Mouse (Mus musculus): ENCODE data around the gene Zfp978. TPM values are rescaled to one million over a fixed set of nuclear protein-coding genes. Genes with fewer than 3 reads are reported as not detected.
"Not testable (repeated sequence)": the region's sequence is repeated elsewhere in the genome, so short reads cannot be mapped to it uniquely, and the experiment has no call there.

Gene Zfp978
- polyA plus RNA-seq, 2 experiments from 2014 or later: 0.33 TPM; not detected in 1

DNA sequence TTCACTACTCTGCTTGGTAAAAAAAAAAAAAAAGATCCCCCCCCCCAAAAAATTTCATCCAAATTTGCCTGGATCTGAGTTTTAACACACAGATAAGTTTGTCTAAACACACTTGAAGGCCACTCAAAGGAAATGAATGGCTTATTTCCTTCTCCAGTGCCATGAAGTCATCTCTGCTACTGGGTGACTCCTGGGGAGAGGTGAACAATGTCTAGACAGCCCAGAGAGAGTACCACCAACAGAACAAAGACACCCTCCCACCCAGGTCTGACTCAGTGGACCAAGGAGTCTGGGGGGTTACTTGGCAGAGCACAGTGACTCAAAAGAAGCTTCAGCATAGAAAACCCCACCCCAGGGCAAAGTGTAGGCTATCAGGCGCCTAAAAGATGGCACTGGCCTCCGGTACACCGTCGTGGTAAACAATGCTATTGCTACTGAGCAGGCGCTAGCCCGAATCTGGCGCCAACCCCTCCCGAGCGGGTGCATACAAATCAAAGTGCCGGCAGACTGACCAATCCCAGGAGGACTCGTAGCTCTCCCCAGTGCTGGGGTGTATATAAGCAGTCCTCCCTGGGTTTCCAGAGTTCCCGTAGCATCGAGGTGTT is 9.6 kb upstream of the Zfp978 start:
- ATAC-seq: not testable (repeated sequence)

DNA sequence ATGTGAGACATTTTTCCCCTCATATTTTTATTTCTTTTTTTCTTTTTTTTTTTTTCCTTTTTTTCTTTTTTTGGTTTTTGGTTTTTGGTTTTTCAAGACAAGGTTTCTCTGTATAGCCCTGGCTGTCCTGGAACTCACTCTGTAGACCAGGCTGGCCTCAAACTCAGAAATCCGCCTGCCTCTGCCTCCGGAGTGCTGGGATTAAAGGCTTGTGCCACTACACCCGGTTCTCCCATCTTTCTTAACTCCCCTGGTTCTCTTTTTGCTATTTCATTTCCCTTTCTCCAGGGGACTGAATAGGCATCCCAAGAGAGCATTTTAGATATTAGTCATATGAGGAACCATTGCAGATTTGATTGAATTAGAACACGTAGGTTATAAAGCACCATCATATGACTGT is 7.5 kb upstream of the Zfp978 start:
- not testable (repeated sequence) for ATAC-seq

DNA sequence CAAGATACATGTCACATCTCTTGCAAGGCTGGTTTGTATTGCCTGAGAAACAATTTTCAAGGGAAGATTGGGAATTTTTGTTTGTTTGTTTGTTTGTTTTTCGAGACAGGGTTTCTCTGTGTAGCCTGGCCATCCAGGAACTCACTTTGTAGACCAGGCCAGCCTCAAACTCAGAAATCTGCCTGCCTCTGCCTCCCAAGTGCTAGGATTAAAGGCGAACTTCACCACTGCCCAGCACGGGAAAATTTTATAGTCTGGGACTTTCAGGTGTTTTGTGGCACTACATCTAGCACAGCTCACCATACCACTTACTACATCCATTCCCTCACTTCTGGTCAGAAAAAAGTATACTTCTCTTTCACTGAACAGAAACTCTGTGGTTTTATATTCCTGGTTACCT is 5.1 kb upstream of the Zfp978 start:
- not testable (repeated sequence) for ATAC-seq

- ATAC-seq: not testable (repeated sequence)
Measured at GRCm38 (mm10) chr4:147357195-147357594, 3.9 kb upstream of the Zfp978 start.

- not testable (repeated sequence) for ATAC-seq
Measured at GRCm38 (mm10) chr4:147361872-147362271, 769 bp downstream of the Zfp978 start.

DNA sequence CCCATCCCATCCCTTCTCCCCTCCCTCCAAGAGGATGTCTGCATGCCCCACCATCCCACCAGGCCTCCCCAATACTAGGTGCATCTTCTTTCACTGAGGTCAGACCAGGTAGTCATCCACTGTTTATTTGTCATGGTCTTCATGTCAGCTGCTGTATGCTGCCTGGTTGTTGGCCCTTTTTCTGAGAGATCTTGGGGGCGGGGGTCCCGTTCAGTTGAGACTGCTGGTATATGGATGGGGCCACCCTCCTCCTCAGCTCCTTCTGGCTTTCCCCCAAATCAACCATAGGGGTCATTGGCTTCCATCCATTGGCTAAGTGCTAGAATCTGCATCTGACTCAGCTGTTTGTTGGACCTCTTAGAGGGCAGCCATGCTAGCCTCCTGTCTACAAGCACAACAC is 8.5 kb downstream of the Zfp978 start:
- ATAC-seq: not testable (repeated sequence)

GRCm38 (mm10) chr4:147383199-147383598 is 22.1 kb downstream of the Zfp978 start:
- ATAC-seq: not testable (repeated sequence)

DNA sequence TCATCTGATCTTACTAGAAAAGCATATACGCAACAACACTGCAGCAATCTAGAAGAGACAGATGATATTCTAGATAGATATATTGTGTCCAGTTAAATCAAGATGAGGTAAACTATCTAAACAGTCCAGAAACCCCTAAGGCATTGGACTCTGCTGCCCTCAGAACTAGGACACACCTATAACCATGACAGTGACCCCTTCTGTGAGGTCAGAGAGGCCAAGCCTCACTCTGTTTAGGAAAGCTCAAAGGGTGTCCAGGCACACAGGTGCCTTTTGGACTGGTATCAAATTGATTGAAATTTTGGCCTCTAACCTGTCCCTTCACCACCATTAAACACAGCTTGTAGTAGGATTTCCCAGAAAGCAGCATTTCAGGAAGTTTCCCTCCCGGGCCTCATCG is 36.1 kb downstream of the Zfp978 start:
- ATAC-seq: not testable (repeated sequence)

GRCm38 (mm10) chr4:147397934-147398682 is 37.0 kb downstream of the Zfp978 start:
- not testable (repeated sequence) for ATAC-seq

GRCm38 (mm10) chr4:147398741-147399140 is 37.6 kb downstream of the Zfp978 start:
- ATAC-seq: not testable (repeated sequence)

DNA sequence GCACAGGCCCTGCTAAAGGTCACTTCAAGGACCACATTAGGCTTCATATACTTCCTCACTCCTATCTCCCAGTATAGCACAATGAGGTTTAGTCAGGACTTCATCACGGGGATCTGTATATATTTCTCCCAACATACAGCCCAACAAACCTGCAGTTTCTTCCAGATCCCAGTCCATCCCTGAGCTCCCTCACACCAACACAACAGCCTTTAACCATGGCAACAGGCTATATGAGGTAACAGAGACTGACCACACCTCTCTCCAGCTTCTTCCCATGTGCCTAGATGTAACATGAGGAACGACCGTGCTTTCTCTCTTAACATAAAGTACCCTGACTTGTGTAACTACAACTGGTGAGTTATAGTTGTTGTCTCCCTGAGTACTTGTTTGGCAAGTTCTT is 38.4 kb downstream of the Zfp978 start:
- ATAC-seq: not testable (repeated sequence)

DNA sequence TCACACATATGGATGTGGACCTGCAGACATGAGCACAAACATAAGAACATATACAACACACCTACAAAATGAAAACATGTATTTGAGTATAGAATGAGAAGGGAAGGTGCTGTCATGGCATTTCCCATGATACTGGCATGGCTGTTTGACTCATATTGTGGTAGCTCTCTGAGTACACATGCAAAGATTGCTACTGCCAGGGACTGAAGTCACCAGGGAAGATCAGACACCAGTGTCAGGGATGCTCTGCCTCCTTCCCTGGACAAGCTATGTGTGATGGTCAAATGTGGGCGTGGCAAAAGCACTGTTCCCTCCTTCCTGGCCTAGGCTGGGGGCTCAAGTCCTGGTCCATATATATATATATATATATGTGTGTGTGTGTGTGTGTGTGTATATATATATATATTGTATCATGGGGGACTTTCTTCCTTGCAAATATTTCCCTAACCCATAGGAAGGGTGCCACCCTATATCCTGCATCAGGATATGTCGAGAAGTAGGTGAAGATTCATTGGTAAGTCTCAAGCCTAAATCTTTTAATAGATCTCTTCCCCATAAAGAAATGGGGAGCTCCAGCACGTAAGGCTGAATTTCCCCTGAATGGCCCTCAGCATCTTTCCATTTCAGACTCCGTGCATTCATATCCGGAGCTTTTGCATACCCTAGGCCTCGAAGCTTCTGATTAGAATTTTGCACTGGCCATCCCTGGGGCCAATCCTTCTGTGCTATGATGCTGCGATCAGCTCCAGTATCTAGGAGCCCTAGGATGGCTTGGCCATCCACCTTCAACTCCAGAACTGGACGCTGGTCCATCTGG is 39.1 kb downstream of the Zfp978 start:
- ATAC-seq: not testable (repeated sequence)

DNA sequence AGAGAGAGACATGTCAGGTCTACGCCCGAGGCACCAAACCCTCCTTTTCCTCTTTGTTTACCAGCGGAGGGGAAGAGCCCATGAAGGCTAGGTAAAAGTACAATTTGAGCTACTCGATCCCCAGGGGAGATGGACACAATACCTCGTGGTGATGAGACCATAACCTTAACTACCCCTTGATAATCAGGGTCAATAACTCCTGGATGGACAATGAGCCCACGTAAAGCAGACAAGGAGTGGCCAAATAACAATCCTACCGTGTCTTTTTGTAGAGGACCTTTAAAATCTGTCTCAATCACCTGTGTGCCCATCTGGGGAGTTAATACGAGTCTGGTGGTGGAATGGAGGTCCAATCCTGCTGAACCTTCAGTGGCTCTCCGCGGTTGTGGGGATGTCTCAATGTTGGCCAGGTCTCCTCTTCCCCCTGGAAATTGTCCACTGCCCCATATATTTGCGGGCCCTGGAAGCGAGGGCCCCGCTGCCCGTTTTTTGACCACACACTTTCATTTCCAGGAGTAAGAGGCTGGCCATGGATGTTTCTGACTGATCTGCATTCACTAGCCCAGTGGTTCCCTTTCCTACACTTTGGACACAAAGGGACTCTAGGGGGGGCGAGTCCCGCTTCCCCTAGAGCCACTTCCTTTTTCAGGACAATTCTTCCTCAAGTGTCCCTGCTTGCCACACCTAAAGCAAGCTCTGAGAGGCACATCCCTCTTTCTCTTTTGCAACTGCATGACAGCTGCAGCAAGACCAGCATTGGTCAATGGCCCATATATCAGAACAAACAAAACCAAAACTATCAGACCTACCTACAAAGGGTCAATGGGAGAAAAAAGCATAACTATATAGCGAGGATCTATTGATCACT is 40.0 kb downstream of the Zfp978 start:
- not testable (repeated sequence) for ATAC-seq

DNA sequence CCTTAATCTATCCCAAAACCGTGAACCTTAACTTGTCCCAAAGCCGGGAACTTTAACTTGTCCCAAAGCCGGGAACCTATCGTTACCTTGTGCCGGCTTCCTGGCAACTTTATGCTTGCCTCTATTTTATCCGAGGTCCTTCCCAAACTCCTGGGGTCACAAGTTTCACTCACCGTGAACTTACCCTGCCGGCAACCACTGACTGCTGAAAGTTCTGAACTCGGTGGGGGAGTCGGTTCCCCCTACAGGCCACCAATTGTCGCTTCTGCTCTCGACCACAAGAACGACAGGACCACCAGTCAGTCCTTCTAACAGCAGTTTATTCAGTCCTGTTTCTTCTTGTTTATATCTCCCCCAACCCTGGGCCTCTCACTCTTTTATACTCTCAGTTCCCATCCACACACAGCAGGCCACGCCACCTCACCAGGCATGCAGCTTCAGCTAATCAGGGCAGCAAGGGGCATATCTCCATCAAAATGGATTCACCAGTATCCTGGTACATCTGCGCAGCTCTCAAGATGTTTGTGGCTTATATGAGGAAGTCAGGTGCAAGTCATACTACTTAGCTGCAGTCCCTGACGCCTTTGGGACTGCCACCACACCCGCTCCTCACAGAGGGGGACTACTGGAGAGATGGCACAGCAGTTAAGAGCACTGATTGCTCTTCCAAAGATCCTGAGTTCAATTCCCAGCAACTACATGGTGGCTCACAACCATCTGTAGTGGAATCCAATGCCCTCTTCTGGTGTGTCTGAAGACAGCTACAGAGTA is 40.8 kb downstream of the Zfp978 start:
- not testable (repeated sequence) for ATAC-seq

DNA sequence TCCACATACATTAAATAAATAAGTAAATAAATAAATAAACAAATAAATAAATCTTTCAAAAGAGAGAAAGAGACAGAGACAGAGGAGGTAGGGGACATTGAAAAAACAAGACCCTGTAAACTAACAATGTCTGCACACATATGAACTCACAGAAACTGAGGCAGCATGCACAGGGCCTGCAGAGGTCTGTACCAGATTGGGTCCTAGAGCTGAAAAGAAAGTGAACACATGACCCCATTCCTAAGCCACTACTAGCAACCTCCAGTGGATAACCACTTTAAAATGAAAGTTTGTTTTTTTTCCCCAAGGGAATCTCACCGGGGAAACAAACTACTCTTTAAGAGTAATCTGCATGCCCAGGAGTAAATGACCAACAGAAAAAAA is 41.4 kb downstream of the Zfp978 start:
- not testable (repeated sequence) for ATAC-seq

DNA sequence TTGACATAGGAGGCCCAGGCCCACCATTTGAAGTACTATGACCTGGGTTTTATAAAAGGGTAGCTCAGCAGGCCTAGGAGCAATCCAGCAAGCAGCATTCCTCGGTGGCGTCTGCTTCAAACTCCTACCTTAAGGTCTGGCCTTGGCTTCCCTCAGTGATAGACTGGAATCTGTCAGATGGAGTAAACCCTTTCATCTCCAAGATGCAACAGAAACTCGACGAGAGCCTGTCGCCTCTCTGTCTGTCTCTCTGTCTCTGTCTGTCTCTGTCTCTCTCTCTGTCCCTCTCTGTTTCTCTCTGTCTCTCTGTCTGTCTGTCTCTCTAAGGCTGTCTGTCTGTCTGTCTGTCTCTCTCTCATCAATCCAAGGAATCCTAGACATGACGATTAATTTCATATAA is 42.4 kb downstream of the Zfp978 start:
- not testable (repeated sequence) for ATAC-seq

DNA sequence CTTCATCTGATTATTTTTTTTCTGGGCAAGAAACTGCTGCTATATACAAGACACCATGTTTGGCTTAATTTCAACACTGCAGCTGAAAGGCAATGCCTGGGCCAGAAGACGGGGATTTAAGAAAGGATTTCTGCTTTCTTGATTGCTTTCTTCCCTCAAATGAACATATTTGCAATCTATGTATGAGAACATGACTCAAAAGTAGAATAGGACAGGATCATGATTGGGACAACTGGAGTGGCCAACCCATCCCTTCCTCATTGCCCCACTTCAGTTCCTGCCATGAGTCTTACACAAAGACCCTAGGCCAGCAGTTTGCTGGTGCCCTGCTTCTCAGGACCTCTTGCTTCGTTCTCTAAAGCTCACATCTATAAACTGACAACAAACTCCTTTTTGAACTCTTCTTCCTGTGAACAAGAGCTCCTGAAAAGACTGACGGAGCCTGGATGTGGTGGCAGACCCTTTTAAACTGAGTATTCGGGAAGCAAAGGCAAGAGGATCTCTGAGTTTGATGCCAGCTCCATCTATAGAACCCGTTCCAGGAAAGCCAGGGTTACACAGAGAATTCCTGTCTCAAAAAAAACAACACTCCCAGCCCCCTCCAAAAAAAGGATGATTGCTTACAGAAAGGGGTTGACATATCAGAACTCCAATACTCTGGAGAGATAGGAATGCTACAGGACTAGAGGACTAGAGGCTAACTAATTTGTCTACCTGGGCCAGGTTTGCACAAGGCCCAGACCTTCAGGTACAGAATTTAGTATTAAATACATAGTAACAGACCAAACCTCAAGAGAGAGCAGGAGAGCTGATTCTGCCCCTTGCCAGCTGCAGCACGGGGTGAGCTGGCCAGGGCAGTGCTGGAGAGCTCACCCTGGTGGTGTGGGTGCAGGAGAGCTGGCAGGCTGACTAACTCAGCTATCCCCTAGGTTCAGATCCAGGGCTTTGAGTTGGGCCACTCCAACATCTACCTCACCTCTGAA is 43.1 kb downstream of the Zfp978 start:
- ATAC-seq: peak; percentile 34

DNA sequence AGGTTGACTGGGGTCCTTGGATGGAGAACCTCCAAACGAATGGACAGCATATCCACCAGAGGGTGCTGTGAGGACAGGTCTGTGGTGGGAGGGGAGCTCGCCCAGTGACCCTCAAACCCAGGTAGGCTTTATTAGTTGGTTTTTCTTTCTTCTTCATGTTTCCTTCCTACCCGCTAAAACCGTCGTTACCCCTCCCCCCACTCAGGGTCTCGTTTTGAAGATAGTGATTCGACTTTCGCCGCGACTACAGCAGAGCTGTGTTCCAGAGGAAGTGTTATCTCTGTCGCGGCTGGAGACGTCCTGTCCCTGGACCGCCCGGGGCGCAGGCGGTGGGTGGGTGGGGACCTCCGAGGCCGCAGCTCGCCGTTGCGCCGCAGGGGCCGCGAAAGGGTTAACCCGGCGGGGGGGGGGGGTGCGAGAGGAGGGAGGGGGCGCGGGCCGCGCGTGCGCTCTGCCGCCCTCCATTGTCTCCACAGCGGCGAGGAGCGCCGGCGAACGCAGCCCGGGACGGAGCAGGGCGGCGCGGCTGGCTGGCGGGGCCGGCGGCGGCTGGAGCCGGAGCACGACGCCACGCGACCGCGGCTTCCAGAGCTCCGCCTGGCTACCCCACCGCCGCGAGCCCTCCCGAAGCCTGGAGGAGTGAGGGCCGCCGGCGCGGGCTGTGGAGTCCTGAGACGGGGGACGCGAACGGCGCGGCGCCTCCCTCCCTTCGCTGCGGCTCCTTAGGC is 45.8 kb downstream of the Zfp978 start:
- ATAC-seq: no peak

DNA sequence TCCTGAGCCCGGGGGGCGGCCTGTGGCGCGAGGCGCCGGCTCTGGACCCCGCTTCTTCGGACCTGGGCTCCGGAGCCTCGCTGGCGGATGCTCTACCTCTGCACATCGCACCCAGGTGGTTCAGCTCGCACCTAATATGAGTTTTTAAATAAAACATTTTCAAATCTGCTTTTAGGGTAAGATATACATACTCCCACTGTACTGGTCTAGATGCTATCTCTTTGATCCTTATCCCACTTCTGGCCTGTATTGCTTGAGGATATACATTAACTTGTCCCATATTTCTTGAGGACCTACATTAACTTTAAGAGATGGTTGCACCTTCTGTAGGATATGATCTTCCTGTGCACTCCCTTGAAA is 46.3 kb downstream of the Zfp978 start:
- no peak for ATAC-seq

DNA sequence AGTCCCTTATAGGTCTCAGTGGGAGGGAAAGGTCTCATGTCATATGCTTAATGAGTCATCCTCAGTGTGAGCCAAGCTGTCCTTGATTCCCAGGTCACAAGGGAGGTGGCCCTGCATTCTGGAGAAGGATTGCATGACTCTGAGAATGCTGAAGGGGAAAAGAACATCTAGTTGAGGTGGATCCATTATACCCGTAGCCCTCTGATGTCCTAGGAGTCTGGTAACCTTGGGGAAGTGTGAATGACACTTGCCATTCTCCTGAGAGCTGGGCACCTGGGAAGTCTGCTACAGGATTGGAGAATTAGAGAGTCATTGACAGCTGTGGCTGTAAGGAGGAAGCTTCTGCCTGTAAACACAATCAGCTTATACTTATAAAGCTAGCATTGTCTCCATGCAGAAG is 55.3 kb downstream of the Zfp978 start:
- not testable (repeated sequence) for ATAC-seq
